Mouse (Mus musculus) liver, adult 2 months (tissue): ENCODE results near the gene Kdelr1.

Experiments used
- CTCF ChIP-seq: fragments of 200-500 bp; IDR thresholded peaks from 2 replicates; pipeline ENCODE4 v1.5.1; 2011; ENCODE audit warnings: low read depth, low read length, control low read depth
- POLR2A ChIP-seq: fragments of 200-500 bp; IDR thresholded peaks from 2 replicates; pipeline ENCODE4 v1.6.1; 2011; ENCODE audit warnings: low read length, control low read depth; ENCODE audit not compliant: insufficient read depth; ENCODE audit errors: extremely low read depth

DNA sequence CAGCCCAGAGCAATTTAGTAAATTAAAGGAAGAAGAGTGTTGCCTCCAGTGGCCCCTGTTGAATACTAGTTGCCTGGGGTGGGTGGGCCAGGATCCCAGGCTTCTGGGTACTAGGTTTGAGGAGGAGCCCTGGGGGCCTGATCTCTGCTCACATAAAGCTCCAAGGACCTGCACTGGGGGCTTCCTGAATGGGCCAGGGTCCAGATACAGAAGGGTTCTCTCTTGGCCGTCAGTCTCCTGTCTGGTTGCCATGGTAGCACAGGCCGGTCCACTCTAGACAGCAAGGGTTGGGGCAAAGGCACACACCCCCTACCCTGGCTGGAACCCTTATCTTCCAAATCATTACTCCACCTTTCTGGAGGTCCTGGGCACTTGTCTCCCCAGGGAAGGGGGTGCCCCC lies 4.7 kb upstream of the Kdelr1 start:
- TF ChIP-seq POLR2A, result no peak
- TF ChIP-seq CTCF, result no peak
